Mouse (Mus musculus) adrenal gland, adult (tissue): ENCODE data around the gene Npas3.
A peak's percentile ranks its signal among the peaks of the same experiment; 100 is the strongest.
"Not testable (repeated sequence)": the region's sequence is repeated elsewhere in the genome, so short reads cannot be mapped to it uniquely, and the experiment has no call there.

Source experiments
- DNase-seq, 2 experiments: peaks; one replicate each; pipeline ENCODE4 v3.0.0; 2022 to 2023; ENCODE audit warnings: low spot score in 1 of 2; ENCODE audit not compliant: inconsistent age in 2 of 2

Gene Npas3

DNA sequence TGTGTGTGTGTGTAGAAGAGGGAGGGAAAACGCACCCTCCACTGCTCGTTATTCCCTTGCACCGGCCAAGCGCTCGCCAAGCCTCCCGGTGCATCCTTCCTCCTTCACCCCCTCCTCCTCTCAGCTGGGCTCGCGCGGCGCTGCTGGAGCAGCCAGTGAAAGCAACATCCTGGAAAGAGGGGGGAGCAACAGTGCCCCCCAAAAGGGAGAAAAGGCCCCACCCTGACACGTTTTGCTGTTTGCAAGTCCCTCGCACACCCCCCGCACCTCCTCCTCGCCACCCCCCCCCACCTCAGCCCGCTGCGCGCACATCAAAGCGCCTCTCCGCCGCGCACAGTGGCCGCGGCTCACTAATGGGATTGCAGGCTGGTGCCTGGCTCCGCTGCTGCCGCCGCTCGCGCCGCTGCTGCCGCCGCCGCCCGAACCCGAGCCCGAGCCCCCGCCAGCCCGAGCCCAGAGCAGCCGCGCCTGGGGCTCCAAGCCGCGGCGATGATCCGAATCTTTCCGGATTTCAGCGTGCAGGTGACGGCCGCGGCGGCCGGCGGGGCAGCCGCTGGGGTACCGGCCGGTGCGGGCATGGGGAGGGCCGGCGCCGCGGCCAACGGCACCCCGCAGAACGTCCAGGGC is at the start of gene Npas3:
Gene Npas3 (plus strand): TSS at position 577 of the 627 bp plus-strand sequence.
- DNase-seq: peak; percentile 25 to 65

DNA sequence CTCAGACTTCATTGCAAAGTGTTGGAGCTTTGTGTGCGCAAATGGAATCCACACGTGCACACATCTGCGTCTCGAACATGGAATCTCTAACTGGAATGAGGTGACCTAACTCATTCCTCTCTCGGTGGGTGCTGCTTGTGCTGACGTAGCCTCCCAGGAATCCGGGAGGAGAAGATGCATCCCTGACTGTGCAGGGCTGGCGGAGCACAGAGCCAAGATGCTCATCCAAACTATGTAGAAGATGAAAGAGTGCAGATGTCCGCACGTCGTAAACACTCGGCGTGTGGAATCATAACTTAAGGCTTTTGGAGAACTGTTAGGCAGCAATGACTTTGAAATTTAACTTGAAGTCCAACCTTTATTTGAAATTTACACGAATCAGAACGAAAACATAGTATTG is 31.3 kb upstream of the Npas3 start:
- no peak for DNase-seq

DNA sequence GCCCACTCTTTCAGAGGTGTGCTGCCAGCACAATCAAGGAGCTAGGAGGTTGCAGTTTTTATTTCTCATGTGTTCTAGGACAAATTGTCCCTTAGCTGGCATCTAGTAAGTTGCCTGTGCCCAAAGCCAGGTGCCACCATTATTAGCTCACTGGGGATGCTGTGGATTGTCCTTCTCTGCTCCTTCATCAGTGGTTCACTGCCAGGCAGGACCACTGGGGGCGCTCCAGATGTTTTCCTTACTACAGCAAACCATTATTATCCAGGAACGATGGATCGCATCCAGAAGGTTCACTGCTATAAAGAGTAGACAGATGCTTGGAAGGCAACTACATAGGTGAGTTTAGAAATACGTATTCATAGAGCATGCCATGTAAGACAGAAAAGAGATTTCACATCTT is 25.7 kb upstream of the Npas3 start:
- DNase-seq: no peak

DNA sequence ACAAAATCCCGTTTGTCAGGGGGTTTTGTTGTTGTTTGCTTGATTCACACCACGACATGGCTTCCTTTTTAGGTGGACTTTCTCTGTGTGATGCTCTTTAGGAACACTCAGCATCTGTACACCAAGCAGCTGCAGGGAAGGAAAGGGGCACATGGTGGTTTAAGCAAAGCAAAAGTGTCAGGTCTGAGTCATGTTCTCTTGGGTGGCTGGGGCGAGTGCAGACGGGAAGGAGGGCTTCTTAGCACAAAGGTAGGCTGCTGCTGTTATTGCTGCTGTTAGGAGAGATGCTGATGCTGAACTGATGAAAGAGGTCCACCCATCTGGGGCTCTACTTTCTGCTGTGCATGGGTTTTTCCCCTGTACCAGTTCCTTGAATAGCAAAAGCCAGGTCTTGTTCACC is 21.1 kb upstream of the Npas3 start:
- DNase-seq: no peak

DNA sequence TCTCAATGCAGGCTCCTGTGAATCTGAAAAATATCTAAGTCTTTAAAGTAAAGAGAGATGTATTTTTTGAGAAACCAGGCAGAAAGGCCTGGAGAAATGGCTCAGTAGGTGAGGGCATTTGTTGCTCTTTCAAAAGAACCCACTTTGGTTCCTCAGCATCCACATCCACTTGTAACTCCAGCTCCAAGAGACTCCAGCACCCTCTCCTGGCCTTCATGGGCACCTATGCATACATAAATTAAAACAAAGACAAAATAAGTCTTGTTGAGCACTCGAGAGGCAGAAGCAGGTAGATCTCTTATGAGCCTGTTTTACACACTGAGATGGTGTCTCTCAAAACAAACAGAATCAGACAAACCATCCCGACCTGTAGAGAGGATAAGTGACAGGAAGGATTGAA is 19.1 kb upstream of the Npas3 start:
- no peak for DNase-seq

DNA sequence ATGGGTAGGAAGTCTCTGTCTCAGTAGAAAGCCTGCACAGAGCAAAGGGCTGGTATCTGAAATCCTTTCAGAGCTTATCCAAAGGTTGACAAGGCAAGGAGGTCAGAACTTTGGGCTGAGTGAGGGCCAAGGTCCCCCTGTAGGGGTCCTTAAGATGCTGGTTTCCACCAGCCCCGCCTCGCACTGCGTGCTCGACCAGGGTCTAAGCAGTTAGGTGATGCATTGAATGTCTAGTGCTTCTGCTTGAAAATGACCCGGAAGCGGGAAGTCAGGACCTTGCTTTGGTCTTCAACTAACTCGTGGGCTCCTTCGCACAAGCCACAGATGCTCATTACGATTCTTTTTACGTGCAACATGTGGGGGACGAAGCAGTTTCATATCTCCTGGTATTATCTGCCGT is 2.3 kb upstream of the Npas3 start:
- DNase-seq: no peak

DNA sequence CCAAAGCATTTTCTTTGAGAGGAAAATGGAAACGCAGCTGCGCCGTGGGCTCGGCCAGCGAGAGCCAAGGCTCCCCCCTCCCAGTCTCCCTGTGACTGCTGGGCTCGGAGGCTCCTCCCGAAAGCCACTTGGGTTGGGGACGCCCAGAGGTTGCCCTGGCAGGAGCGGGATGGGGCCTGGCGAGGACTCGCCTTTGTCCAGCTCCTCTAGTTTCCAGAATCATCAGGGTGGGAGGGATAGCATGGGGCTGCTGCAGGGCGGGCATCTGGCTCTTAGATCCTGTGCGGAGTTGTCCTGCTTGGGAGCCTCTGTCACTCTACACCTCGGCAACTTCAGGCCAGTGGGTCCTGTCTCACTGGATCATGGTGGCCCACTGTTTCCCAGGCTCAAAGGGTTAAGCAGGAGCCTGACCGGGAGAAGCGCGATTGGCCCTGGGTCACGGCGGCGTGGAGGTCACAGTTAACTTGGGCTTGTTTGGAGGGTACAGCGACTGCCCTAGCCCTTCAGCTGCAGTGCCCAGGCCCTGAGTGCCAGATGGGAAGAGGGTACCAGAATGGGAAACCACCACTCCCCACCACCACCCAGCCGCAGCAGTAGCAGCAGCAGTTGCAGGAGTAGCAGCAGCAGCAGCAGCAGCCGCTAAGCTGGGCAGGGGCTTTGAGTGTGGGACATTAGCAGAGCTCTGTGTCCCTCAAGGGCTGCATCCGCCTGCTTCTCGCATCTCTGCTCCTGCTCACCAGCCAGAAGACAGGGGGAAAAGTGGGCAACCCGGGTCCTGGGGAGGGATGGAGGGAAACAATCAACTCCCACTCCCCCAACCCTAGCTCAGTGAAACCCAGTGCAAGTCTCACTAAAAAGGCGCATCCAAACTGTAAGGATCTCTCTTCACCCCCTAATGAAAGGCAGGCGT is 1.6 kb upstream of the Npas3 start:
- peak in 1 of 2 experiments; percentile 33 for DNase-seq

DNA sequence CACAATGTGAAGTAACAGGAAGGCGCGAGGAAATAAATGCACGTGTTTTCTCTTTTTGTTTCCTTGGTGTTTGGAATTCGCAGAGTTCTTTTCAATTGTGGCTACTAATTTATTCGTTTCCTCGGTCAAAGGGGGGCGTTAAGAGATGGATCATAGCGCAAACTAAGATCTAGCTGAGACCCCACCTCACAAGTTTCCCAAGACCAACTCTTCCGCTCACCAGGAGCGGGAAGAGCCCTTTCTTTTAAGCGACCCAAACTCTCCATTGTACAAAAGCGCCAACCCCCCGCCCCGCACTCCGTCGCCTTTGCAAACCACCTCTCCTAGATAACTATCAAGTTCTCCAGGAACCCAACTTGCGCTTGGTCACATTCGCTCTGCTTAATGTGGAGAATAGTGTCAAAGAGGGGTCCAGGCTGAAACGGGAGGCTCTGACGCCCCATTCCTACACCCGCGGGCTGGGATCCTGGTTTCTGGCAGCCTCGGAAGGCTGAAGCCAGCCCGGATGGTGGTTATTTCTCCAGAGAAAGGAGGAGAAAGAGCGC is 914 bp upstream of the Npas3 start:
- no peak for DNase-seq

DNA sequence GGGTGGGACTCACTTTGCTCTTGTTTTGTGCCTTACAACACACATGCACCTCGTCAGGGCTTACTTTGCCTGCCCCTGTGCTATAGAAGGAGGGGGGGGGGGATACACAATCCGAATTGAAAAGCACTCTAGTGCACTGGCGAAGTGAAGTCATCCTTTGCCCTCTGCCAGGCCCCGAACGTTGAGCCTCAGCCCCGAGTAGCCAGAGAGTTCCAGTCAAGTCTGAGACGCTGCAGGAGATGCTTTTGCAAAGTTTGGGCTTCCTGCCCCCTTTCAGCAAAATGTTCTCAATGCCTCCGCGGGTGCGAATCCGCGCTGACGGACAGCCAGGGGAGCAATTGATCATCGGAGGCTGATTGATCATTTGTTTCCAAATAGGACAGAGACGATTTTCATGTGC is 319 bp downstream of the Npas3 start:
- DNase-seq: peak; percentile 9 to 53

DNA sequence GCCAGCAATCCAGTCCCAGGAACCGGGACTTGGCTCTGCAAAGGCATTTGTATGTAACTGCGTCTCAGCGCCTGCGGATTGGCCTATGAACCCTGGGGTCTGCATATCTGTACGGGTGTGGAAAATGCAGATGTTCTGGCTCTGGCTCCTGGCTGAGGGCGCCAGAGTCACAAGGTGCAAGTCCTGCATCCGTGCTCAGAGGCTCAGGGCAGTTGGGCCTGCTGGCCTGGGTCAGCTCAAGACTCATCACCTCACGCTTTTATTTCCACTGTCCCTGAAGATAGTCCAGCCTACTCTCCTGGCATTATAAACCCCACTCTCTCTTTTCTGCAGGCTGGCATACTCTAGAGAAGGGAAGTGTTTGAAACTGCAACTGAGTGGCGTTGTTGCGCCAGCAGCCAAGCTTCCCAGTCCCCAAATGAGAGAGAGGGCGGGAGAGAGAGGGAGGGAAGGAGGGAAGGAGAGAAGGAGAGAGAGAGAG is 3.3 kb downstream of the Npas3 start:
- peak; percentile 31 to 74 for DNase-seq

DNA sequence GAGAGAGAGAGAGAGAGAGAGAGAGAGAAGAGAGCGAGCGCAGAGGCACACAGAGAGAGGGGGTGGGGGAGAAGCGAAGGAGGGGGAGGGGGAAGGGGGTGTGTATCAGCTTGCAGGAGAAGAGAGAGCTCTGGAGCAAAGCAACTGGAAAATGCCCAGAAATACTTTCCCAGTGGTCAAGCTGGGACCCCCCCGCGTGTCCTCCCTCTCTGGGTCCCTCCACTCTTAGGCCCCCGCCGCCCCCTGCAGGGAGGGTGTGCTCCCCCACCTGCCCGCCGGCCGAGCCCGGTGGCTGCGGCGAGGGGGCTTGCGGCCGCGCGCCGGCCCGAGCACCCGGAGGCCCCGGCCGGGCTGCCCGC is 3.7 kb downstream of the Npas3 start:
- DNase-seq: peak in 1 of 2 experiments; percentile 22

DNA sequence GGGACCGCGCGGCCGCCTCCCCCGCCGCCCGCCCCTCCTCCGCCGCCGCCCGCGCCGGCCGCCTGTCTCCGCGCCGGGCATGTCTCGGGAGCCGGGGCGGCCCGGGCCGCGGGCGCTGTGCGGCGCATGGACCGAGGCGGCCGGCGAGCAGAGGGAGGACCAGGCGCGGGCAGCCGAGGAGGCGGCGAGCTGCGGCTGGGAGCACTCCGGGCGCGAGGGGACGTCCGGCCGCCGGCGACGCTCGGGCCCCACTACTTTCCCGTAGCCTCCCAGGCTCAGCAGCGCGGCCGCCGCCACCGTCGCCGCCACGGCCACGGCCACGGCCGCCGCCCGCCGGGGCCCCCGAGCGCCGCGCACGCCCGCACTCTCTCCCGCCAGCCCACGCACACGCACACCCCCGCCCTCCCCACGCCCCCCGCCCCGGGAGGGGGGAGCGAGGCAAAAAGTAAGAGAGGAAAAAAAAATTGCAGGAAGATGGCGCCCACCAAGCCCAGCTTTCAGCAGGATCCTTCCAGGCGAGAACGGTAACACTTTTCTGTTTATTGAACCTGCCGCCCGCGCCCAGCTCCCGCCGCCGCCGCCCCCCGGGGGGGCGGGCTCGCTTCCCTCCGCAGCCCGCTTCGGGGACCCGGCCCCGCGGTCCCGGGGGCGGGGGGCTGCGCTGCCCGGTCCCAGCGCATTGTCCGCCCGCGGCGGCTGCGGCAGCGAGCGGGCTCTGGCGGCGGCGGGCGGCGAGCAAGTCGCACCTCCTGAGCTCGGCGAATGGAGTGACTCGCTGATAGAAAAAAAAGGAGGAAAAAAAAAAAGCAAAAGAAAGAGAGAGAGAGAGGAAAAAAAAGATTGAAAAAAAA is 4.3 kb downstream of the Npas3 start:
- peak; percentile 44 to 78 for DNase-seq

DNA sequence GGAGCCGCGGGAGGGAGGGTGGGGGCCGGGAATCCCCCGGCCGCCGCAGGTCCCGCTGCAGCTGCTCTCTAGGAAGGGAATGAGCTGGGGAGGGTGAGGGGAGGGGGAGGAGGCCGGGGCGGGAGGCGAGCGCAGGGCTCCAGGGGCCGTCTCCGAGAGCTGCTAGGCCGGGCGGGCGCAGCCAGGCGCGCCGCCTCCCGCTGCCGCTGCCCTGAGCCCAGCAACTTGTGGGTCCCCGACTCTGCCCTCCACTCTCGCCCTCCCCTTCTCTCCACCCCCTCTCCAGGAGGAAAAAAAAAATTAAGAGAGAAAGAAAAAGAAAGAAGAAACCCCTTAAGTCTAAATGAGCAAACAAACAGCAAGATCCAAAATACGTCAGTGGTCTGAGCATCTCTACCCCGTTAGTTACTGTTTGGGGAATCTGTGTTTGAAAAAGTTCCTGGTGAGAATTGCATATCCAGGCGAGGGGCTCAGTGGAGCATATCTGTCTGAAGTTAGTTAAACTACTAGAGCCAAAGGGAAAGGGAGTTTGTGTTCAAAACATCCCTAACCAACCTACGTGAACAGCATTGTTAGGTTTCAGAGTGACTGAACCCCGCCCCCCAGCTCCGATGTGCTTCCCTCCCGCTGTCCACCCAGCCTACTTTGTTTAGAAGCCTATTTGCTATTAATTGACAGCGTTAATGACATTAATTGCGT is 5.1 kb downstream of the Npas3 start:
- DNase-seq: peak; percentile 38 to 73

DNA sequence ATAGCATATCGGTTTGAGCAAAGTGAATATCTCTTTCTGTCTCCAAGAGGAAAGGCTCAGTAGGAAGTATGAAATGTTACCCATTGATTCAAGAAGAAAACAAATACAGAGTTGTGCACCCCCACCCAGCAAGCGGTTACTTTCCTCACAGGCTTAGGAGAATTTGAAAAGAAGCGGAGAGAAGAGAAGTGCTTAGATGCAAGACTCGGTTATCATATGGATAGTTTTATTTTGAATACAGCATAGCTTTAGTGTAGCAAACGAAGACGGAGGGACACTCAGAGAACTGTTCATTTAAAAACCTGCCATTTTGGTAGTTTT is 5.6 kb downstream of the Npas3 start:
- no peak for DNase-seq

DNA sequence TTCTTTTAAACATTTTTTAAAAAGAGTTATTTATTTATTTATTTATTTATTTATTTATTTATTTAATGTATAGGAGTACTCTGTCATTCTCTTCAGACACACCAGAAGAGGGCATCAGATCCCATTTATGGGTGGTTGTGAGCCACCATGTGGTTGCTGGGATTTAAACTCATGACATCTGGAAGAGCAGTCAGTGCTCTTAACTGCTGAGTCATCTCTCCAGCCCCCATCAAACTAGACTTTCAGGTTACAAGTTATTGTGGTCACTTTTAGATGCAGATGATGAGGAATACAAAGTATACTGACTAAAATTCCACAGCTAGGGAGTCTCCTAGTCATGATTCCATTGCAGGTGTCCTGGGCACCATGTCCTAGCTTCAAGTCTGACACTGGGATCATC is 26.0 kb downstream of the Npas3 start:
- DNase-seq: not testable (repeated sequence)

DNA sequence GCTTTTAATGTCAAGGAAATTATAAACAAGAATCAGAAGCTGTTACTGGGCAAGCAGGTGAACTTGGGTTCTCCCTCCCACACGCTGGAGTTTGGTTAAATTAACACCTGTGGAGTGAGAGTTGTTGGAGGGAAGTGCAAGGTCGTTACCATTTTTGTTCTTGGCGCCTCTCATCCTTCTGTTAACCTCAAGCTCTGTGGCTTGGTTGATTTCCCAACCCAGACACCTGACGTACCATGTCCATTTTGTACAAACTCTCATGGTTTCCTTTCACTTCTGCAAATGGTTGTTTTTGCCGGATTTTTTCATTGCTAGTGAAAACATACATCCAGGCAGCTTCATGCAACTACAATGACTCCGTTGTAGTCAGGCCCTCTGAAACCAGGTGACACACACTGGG is 28.9 kb downstream of the Npas3 start:
- no peak for DNase-seq

DNA sequence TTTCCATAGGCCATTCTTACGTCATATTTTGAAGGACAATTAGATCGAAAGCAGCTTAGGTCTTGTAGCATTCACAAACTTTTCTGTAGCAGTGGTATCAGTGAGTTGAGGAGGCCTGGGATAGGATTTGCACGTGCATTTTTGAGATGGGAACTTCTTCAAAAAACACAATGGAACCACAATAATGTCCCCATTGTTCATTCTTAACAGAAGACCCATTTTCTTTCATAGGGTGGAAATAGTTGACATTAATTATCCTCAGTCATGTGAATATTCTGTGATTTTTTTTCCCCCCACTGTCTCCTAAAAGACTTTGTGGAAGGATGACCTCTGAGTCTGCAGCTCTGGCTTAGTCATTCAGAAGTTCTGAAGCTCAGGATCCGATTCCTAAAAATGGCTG is 41.9 kb downstream of the Npas3 start:
- no peak for DNase-seq

DNA sequence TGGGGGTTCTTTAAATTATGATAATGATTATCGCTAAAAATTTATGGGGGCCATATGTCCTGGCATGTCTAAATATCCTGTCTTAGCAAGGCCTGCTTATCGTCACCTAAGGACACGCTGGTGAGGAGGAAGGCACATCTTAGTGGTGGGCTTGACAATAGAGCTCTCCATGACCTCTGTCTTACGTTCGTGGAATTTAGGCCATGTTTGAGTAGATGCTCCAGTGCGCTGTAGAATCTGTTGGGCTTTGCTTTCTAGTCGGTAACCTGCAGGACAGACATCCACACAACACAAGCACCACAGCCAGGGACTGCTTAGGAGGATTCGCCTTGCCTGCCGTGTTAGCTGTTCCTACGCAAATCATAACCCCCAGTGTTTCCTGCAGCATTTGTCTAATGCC is 42.4 kb downstream of the Npas3 start:
- no peak for DNase-seq

DNA sequence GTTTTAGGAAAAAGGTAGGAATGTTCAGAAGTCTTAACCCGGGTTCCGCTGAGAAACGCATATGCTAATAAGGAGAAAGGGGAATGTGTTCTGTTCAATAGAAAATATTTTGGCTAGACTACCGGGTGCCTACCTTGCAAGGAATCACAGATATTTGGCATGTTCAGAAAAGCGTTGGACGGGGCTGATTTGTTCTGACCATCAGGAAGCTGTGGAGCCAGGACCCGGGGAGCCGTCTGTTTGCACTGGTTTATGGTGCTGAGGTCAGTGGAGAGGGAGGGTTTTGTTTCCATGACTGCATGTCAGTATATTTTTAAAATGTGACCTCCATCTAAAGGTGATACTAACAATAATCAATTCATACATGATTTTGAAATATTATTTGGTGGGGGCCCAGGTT is 43.5 kb downstream of the Npas3 start:
- DNase-seq: no peak

DNA sequence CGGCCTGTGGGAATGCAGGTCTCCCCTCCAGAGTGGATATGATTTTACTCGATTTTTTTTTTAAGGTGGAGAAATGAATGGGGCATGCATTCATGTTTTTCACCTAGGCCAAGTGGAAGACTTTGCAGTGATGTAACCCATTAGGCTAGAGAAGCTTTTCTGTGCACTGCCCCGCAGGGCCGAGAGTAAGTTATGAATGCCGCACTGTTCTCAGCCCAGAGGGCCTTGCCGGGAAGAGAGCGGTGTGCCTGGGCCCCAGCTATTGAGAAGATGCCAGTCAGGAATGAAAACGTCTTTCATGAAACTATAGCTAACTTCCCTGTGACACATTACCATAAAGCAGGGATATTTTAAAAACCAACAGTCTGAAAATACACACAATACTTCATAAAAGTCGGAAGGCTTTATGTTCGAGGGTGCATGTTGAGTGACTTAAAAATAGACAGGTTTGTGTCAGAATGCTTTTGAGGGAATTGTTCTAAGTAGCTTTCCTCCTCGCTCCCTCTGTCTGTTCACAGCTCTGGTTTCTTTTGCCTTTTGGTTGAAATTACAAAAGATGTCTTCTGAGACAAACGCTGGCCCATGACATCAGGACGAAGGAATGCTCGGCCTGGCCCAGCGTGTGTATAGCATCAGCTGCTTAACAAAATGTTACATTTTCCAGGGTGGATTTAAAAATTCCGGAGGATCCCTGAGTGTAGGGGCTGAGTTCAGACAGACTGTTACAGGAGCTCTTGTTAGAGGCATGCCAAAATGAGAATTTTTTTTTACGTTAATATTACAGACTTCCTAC is 44.2 kb downstream of the Npas3 start:
- no peak for DNase-seq
